Mouse (Mus musculus): ENCODE results near the gene Ror2.

Ror2 gene

GRCm38 (mm10) chr13:53274771-53275170 lies 11.2 kb downstream of the Ror2 start:
- intact Hi-C loops (cut with DNase I), result no loop called here

- intact Hi-C loops (cut with DNase I), result no loop called here
Observed at GRCm38 (mm10) chr13:53271595-53271994, 14.3 kb downstream of the Ror2 start.

GRCm38 (mm10) chr13:53270549-53270948 lies 15.4 kb downstream of the Ror2 start:
- intact Hi-C loops (cut with DNase I), result no loop called here

- intact Hi-C loops (cut with DNase I), result no loop called here
Observed at GRCm38 (mm10) chr13:53268541-53268940, 17.4 kb downstream of the Ror2 start.

GRCm38 (mm10) chr13:53267849-53268248 lies 18.1 kb downstream of the Ror2 start:
- intact Hi-C loops (cut with DNase I), result no loop called here

GRCm38 (mm10) chr13:53267155-53267554 lies 18.8 kb downstream of the Ror2 start:
- intact Hi-C loops (cut with DNase I), result no loop called here

- intact Hi-C loops (cut with DNase I), result no loop called here
Observed at GRCm38 (mm10) chr13:53266543-53266951, 19.4 kb downstream of the Ror2 start.

- intact Hi-C loops (cut with DNase I), result no loop called here
Observed at GRCm38 (mm10) chr13:53264896-53265295, 21.0 kb downstream of the Ror2 start.

- intact Hi-C loops (cut with DNase I), result no loop called here
Observed at GRCm38 (mm10) chr13:53262509-53263250, 23.2 kb downstream of the Ror2 start.

- intact Hi-C loops (cut with DNase I), result no loop called here
Observed at GRCm38 (mm10) chr13:53261106-53261771, 24.7 kb downstream of the Ror2 start.

GRCm38 (mm10) chr13:53258943-53259342 lies 27.0 kb downstream of the Ror2 start:
- intact Hi-C loops (cut with DNase I), result no loop called here

GRCm38 (mm10) chr13:53258497-53258896 lies 27.4 kb downstream of the Ror2 start:
- intact Hi-C loops (cut with DNase I), result no loop called here

GRCm38 (mm10) chr13:53253255-53253654 lies 32.7 kb downstream of the Ror2 start:
- intact Hi-C loops (cut with DNase I), result no loop called here

GRCm38 (mm10) chr13:53248586-53249401 lies 37.1 kb downstream of the Ror2 start:
- intact Hi-C loops (cut with DNase I), result no loop called here

GRCm38 (mm10) chr13:53248080-53248479 lies 37.8 kb downstream of the Ror2 start:
- intact Hi-C loops (cut with DNase I), result no loop called here

- intact Hi-C loops (cut with DNase I), result no loop called here
Observed at GRCm38 (mm10) chr13:53247175-53247574, 38.7 kb downstream of the Ror2 start.

GRCm38 (mm10) chr13:53244151-53244550 lies 41.8 kb downstream of the Ror2 start:
- intact Hi-C loops (cut with DNase I), result no loop called here

GRCm38 (mm10) chr13:53237455-53237854 lies 48.5 kb downstream of the Ror2 start:
- intact Hi-C loops (cut with DNase I), result no loop called here

- intact Hi-C loops (cut with DNase I), result no loop called here
Observed at GRCm38 (mm10) chr13:53236434-53237401, 49.2 kb downstream of the Ror2 start.

- intact Hi-C loops (cut with DNase I), result no loop called here
Observed at GRCm38 (mm10) chr13:53235953-53236352, 50.0 kb downstream of the Ror2 start.

GRCm38 (mm10) chr13:53234844-53235243 lies 51.1 kb downstream of the Ror2 start:
- intact Hi-C loops (cut with DNase I), result no loop called here

Data from adrenal gland (tissue).